In the genomic region with DNA sequence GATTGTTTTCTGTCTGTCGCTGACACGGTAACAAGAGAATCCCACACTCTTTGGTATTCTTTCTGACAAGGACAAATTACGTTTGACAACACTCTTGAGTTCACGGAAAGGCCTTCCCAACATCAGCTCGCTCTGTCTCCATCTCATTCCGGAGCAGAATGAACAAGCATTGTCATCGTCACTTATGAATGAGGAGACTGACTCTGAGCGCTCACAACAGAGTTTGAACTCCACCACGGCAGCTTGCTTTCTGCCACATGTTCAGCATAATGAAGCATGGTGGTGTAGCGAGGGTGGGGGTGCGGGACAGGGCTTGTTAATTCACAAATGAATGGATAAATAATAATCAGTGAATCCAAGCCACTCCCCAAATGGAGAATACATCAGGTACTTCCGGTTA, we compare ENCODE assay signal across 25 mouse cellular contexts.
DNase-seq lines count a peak whose midpoint lies in the region; ATAC-seq lines count a peak whose summit lies in the region.
"Had no signal": no experiment of that assay in that cellular context is flagged by ENCODE, and none has a peak within 500 bp of the region (broad histone marks: within the 10 kb centered on the region; RNA-seq: fewer than 3 reads in every experiment).

No protein-coding gene starts in this region.

- H3K27me3 ChIP-seq in forebrain, embryonic 16.5 days (replicated peaks; ENCODE audit: control insufficient read depth, insufficient read depth, low read length), result no peaks in the 10 kb centered on the region
- H3K27me3 ChIP-seq in forebrain, embryonic 15.5 days, result no peaks in the 10 kb centered on the region
- H3K27me3 ChIP-seq in hindbrain, embryonic 11.5 days (ENCODE audit: control insufficient read depth, insufficient read depth, low read length), result no peaks in the 10 kb centered on the region
- H3K27me3 ChIP-seq in hindbrain, embryonic 12.5 days, result no peaks in the 10 kb centered on the region
- H3K27me3 ChIP-seq: embryonic facial prominence, embryonic 13.5 days had no signal

- no peak overlapping the region for H3K27ac ChIP-seq in forebrain, embryonic 16.5 days (ENCODE audit: low read length)
- H3K27ac ChIP-seq in forebrain, embryonic 15.5 days (replicated peaks), result no peak overlapping the region
- no peak overlapping the region for H3K27ac ChIP-seq in hindbrain, embryonic 11.5 days (ENCODE audit: low read depth, low read length)
- no peak overlapping the region for H3K27ac ChIP-seq in hindbrain, embryonic 12.5 days
- H3K27ac ChIP-seq: embryonic facial prominence, embryonic 13.5 days; forebrain, embryonic 10.5 days; heart, adult 2 months; heart, embryonic 10.5 days; hindbrain, embryonic 14.5 days; hindbrain, postnatal 0 days had no signal

- no peak overlapping the region for H3K4me2 ChIP-seq in forebrain, embryonic 16.5 days (ENCODE audit: low read length)
- H3K4me2 ChIP-seq in forebrain, embryonic 15.5 days (replicated peaks), result no peak overlapping the region
- no peak overlapping the region for H3K4me2 ChIP-seq in hindbrain, embryonic 11.5 days (replicated peaks; ENCODE audit: low read depth, low read length)
- no peak overlapping the region for H3K4me2 ChIP-seq in hindbrain, embryonic 12.5 days (replicated peaks)
- H3K4me2 ChIP-seq: embryonic facial prominence, embryonic 13.5 days; hindbrain, embryonic 14.5 days had no signal

- no peaks in the 10 kb centered on the region for H3K9me3 ChIP-seq in forebrain, embryonic 16.5 days (ENCODE audit: control insufficient read depth, low read length)
- H3K9me3 ChIP-seq in forebrain, embryonic 15.5 days, result no peaks in the 10 kb centered on the region
- no peaks in the 10 kb centered on the region for H3K9me3 ChIP-seq in hindbrain, embryonic 11.5 days (ENCODE audit: control insufficient read depth, low read length)
- no peaks in the 10 kb centered on the region for H3K9me3 ChIP-seq in hindbrain, embryonic 12.5 days (replicated peaks)
- H3K9me3 ChIP-seq: embryonic facial prominence, embryonic 13.5 days; forebrain, embryonic 10.5 days; heart, embryonic 10.5 days had no signal

- 80% methylated on average over 12 of the region's 12 CpGs for WGBS in forebrain, embryonic 16.5 days
- whole genome bisulfite sequencing in forebrain, embryonic 15.5 days, result 80% methylated on average over 12 of the region's 12 CpGs
- WGBS in hindbrain, embryonic 11.5 days, result 57% methylated on average over 12 of the region's 12 CpGs
- 56% methylated on average over 12 of the region's 12 CpGs for WGBS in hindbrain, embryonic 12.5 days

- peaks cover 2% of the 10 kb centered on the region; the same call in 1 of the 2 replicates for H3K4me1 ChIP-seq in forebrain, embryonic 16.5 days (replicated peaks; ENCODE audit: control insufficient read depth, insufficient read depth, low read length)
- H3K4me1 ChIP-seq in forebrain, embryonic 15.5 days, result 0 out of 2 replicates have a peak, but pooled peaks cover 2% of the 10 kb centered on the region
- H3K4me1 ChIP-seq in hindbrain, embryonic 11.5 days (replicated peaks; ENCODE audit: control insufficient read depth, insufficient read depth, low read length), result no peaks in the 10 kb centered on the region
- H3K4me1 ChIP-seq in hindbrain, embryonic 12.5 days, result 0 out of 2 replicates have a peak, but pooled peaks cover 2% of the 10 kb centered on the region
- H3K4me1 ChIP-seq: embryonic facial prominence, embryonic 13.5 days; forebrain, embryonic 10.5 days; heart, embryonic 10.5 days had no signal

- peak; percentile 15; the same call in 1 of the 2 replicates for ATAC-seq in forebrain, embryonic 16.5 days
- no peak for ATAC-seq in forebrain, embryonic 15.5 days (replicated peaks)
- ATAC-seq in hindbrain, embryonic 11.5 days (ENCODE audit: low FRiP score), result peak; percentile 61
- no peak for ATAC-seq in hindbrain, embryonic 12.5 days (ENCODE audit: low FRiP score)
- ATAC-seq: activated CD4-positive, CD25-positive, alpha-beta regulatory T cell, adult 4 months; CD4-positive, CD25-positive, alpha-beta regulatory T cell, adult 4 months; forebrain, embryonic 14.5 days; hindbrain, postnatal 0 days; inflammation-experienced regulatory T-cells, adult 6 months; intestine, embryonic 16.5 days had no signal

- no peaks in the 10 kb centered on the region for H3K36me3 ChIP-seq in forebrain, embryonic 16.5 days (ENCODE audit: control insufficient read depth, insufficient read depth)
- no peaks in the 10 kb centered on the region for H3K36me3 ChIP-seq in forebrain, embryonic 15.5 days
- H3K36me3 ChIP-seq in hindbrain, embryonic 11.5 days (ENCODE audit: control insufficient read depth, insufficient read depth, low read length), result no peaks in the 10 kb centered on the region
- H3K36me3 ChIP-seq in hindbrain, embryonic 12.5 days, result no peaks in the 10 kb centered on the region
- H3K36me3 ChIP-seq: embryonic facial prominence, embryonic 13.5 days; forebrain, embryonic 10.5 days; heart, embryonic 10.5 days had no signal

- DNase-seq in hindbrain, embryonic 11.5 days (ENCODE audit: low spot score), result no peak
- DNase-seq in embryo, embryonic 10.5 days (ENCODE audit: low spot score), result peak; percentile 19
- no peak for DNase-seq in frontal cortex, adult 2 months (ENCODE audit: extremely low spot score in 1 of 2, low spot score in 1 of 2)
- DNase-seq: adrenal gland, adult 8-10 months; adrenal gland, postnatal 25 days; cerebellum, adult 18-20 months; cerebellum, adult 9-10 months; cerebellum, postnatal 14 days; gastrocnemius, postnatal 25 days; heart, adult 2 months; kidney, adult 18-20 months; kidney, adult 9 months had no signal

- H3K4me3 ChIP-seq in forebrain, embryonic 16.5 days (replicated peaks; ENCODE audit: low read length), result no peak overlapping the region
- H3K4me3 ChIP-seq in forebrain, embryonic 15.5 days, result no peak overlapping the region
- no peak overlapping the region for H3K4me3 ChIP-seq in hindbrain, embryonic 11.5 days (ENCODE audit: low read depth, low read length)
- H3K4me3 ChIP-seq in hindbrain, embryonic 12.5 days, result no peak overlapping the region
- H3K4me3 ChIP-seq: embryonic facial prominence, embryonic 13.5 days; forebrain, embryonic 10.5 days; heart, adult 2 months; heart, embryonic 10.5 days had no signal

- H3K9ac ChIP-seq in forebrain, embryonic 16.5 days (replicated peaks; ENCODE audit: low read depth, low read length), result no peak overlapping the region
- no peak overlapping the region for H3K9ac ChIP-seq in forebrain, embryonic 15.5 days (replicated peaks)
- H3K9ac ChIP-seq in hindbrain, embryonic 11.5 days (ENCODE audit: low read depth, low read length), result no peak overlapping the region
- H3K9ac ChIP-seq in hindbrain, embryonic 12.5 days, result no peak overlapping the region
- H3K9ac ChIP-seq: embryonic facial prominence, embryonic 13.5 days; hindbrain, embryonic 14.5 days had no signal

Comparison
In these comparisons a context has a peak if more than half of its experiments do, and no peak if none do; other contexts are left out.
1. ATAC-seq: peak in forebrain, embryonic 16.5 days (single experiment) and hindbrain, embryonic 11.5 days (single experiment); none in forebrain, embryonic 15.5 days (single experiment) and hindbrain, embryonic 12.5 days (single experiment).